Mouse (Mus musculus) megakaryocyte progenitor cell, adult 5-6 weeks (primary cell): Measurements from ENCODE around the gene Sox6. TPM values are rescaled to one million over a fixed set of nuclear protein-coding genes. Genes with fewer than 3 reads are reported as not detected.
"Not testable (repeated sequence)": the region's sequence is repeated elsewhere in the genome, so short reads cannot be mapped to it uniquely, and the experiment has no call there.

Experiments
- ATAC-seq: replicated peaks from 2 replicates; pipeline ENCODE4 v1.8.0; 2016; ENCODE audit warnings: mild to moderate bottlenecking, moderate TSS enrichment, inconsistent platforms; ENCODE audit not compliant: poor library complexity
- total RNA-seq, 2 experiments: library from RNA; stranded (forward) in 1 of 2; stranded (reverse) in 1 of 2; fragments of 157-497, 149-512 nt in 1 of 2; fragments of 200-1000 nt in 1 of 2; gene quantifications; 2 replicates each; pipeline versions ENCODE4 v1.2.3 to v1.2.4; 2015 to 2017

Sox6 gene
- total RNA-seq, 2 experiments from 2014 or later: 1.8 TPM

- no peak for ATAC-seq
Observed at GRCm38 (mm10) chr7:115671272-115671671, 367.3 kb downstream of the Sox6 start.

- no peak for ATAC-seq
Observed at GRCm38 (mm10) chr7:115669207-115670004, 369.2 kb downstream of the Sox6 start.

- ATAC-seq: no peak
Observed at GRCm38 (mm10) chr7:115666686-115667382, 371.8 kb downstream of the Sox6 start.

GRCm38 (mm10) chr7:115663399-115663798, 375.2 kb downstream of the Sox6 start:
- no peak for ATAC-seq

- no peak for ATAC-seq
Observed at GRCm38 (mm10) chr7:115662121-115662520, 376.5 kb downstream of the Sox6 start.

GRCm38 (mm10) chr7:115646696-115647095, 391.9 kb downstream of the Sox6 start:
- no peak for ATAC-seq

GRCm38 (mm10) chr7:115645971-115646447, 392.6 kb downstream of the Sox6 start:
- ATAC-seq: no peak

GRCm38 (mm10) chr7:115645272-115645970, 393.2 kb downstream of the Sox6 start:
- no peak for ATAC-seq

- no peak for ATAC-seq
Observed at GRCm38 (mm10) chr7:115630691-115631090, 407.9 kb downstream of the Sox6 start.

- no peak for ATAC-seq
Observed at GRCm38 (mm10) chr7:115630287-115630686, 408.3 kb downstream of the Sox6 start.

GRCm38 (mm10) chr7:115628766-115629165, 409.8 kb downstream of the Sox6 start:
- no peak for ATAC-seq

- ATAC-seq: no peak
Observed at GRCm38 (mm10) chr7:115625956-115626355, 412.6 kb downstream of the Sox6 start.

- no peak for ATAC-seq
Observed at GRCm38 (mm10) chr7:115624907-115625552, 413.6 kb downstream of the Sox6 start.

- no peak for ATAC-seq
Observed at GRCm38 (mm10) chr7:115624451-115624850, 414.1 kb downstream of the Sox6 start.

- ATAC-seq: peak; percentile 71
Observed at GRCm38 (mm10) chr7:115615697-115616237, 422.8 kb downstream of the Sox6 start.

GRCm38 (mm10) chr7:115607485-115607884, 431.1 kb downstream of the Sox6 start:
- no peak for ATAC-seq

GRCm38 (mm10) chr7:115606125-115606524, 432.5 kb downstream of the Sox6 start:
- not testable (repeated sequence) for ATAC-seq

- no peak for ATAC-seq
Observed at GRCm38 (mm10) chr7:115604883-115605282, 433.7 kb downstream of the Sox6 start.

GRCm38 (mm10) chr7:115597376-115597775, 441.2 kb downstream of the Sox6 start:
- ATAC-seq: no peak

GRCm38 (mm10) chr7:115580461-115580860, 458.1 kb downstream of the Sox6 start:
- ATAC-seq: no peak

GRCm38 (mm10) chr7:115579826-115580225, 458.8 kb downstream of the Sox6 start:
- no peak for ATAC-seq
